Mouse (Mus musculus): ENCODE results near the gene Hnrnpab.

The Hnrnpab gene

DNA sequence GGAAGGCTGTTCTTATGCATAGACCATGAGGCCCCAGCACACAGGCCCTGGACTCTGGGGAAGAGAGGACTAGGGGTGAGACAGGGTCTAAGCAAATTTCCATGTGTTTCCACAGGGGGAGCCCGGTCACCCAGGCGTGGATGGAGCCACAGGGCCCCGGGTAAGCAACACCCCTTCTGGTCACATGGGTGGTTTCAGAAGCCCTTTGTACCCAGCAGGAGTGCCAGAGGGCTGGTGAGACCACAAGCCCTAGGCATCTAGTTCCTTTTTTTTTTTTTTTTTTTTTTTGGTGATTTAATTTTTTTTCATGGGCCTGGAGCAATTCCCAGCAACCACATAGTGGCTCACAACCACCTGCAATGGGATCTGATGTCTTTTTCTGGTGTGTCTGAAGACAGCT, 41.6 kb downstream of the Hnrnpab start:
- no peak for DNase-seq (ENCODE audit: low read depth, low spot score)

DNA sequence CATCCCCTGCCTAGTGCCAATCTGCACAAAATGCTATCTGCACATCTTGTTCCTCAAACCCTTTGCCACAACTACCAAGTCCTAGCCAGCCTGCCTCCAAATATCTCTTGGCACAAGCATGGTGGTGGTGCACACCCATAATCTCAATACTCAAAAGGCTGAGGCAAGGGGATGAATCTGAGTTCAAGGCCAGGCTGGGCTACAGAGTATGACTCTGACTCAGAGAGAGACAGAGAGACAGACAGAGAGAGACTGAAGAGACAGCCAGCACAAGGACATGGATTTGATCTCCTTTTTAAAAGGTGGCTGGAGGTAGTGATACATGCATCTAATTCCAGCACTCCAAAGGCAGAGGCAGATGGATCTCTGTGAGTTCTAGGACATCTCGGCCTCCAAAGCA, 43.4 kb downstream of the Hnrnpab start:
- DNase-seq (ENCODE audit: low read depth, low spot score) = no peak

DNA sequence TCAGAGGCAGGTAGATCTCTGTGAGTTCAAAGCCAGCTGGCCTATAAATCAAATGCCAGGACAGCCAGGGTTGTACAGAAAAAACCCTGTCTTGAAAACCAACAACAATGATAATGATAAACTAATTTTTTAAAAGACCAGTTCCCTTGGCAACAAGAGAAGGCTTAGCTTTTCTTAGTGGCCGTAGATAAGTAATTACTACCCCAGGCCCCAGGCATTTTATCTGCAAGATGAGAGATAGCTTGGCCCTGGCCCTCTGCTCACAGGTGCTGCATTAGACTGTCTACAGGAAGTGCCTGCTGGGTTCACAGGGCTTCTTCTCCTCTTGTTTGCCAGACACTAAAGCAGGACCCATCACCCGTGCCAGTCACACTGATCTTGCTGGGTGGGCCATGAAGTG, 51.6 kb downstream of the Hnrnpab start:
- no peak for DNase-seq (ENCODE audit: low read depth, low spot score)

DNA sequence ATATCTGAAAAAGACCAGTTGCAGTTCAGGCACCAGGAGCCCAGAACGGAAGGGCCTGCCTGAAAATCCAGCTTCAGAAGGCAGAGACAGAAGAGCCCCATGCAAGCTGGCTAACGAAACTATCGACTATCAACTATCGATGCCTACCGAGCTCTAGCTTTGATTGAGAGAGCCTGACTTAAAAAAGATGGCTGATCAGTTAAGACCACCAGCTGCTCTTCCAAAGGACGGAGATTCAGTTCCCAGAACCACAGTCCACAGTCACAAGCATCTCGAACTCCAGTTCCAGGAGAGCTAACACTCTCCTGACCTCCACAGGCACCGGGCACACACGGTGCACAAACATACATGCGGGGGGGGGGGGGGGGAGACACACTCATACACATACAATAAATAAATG, 52.1 kb downstream of the Hnrnpab start:
- no peak for DNase-seq (ENCODE audit: low read depth, low spot score)

DNA sequence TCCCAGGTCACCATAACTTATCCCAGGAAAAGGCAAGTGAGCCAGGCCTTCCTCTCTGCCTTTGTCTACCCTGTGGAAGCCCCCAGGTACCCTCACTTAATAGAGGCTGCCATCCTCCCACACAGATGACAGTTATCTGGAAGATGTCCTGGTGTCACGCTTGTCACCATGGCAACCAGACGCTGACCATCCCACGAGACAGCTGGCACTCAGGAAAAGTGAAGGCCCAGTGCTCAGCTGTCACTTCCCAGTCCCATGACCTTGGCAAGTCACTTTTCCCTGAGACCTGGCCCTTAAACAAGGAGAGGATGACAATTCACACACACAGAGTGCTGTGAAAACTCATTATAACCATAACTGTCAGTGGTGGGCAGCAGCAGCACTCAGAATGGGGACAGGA, 54.6 kb downstream of the Hnrnpab start:
- no peak for DNase-seq (ENCODE audit: low read depth, low spot score)

DNA sequence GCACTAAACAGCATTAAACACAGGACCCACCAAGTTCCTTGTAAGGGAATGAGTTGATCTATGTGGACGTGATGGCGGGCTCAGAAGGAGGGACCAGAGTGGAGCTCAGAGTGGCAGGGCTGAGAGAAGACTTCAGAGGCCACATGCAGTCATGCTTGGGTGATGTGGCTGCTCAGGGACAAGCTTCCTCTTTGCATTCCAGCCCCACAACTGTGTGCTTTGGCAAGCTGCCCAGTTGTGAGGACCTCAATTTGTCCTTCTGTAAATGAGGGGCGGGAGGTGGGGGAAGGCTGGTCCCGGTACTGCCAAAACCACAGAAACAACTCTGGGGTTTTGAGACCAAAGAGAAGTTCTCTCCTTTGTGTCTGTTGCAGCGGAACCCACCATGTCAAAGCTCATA, 55.4 kb downstream of the Hnrnpab start:
- DNase-seq (ENCODE audit: low read depth, low spot score) = no peak

Measured in WW6 (cell line).